Mouse (Mus musculus) layer of hippocampus, postnatal 10 days (tissue): ENCODE results near the gene Cebpg. TPM values are rescaled to one million over a fixed set of nuclear protein-coding genes. Genes with fewer than 3 reads are reported as not detected.

Experiments
- DNase-seq, 2 experiments: peaks; one replicate each; pipeline ENCODE4 v3.0.0; 2021; ENCODE audit warnings: low spot score in 2 of 2
- total RNA-seq, 2 experiments: library from RNA; stranded (reverse); gene quantifications; 2 replicates each; pipeline ENCODE4 v1.2.3; 2021

Cebpg gene
- total RNA-seq, 2 experiments from 2014 or later = 25.5 to 27.1 TPM

GRCm38 (mm10) chr7:35054977-35055618 lies 1.3 kb downstream of the Cebpg start:
- no peak for DNase-seq

DNA sequence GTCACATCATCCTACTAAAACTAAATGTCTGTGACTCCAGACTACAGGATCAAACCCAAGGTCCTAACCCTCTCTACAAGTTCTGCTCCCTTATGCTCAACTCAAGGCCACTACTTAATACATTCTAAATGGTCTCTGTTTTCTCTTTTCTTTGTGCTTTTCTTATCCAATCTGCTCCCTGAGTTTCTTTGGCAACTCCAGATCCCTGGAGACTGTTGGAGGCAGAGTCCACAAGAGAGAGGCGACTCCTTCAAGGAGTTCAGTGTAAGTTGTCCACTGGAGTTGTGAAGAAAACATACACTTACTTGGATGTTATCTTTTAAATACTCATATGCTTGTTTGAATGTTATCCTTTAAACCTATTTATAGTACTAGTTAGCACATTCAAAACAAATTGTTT lies 2.1 kb downstream of the Cebpg start:
- no peak for DNase-seq

GRCm38 (mm10) chr7:35053161-35053560 lies 3.2 kb downstream of the Cebpg start:
- DNase-seq = no peak

- no peak for DNase-seq
Observed at GRCm38 (mm10) chr7:35050540-35050939, 5.8 kb downstream of the Cebpg start.

DNA sequence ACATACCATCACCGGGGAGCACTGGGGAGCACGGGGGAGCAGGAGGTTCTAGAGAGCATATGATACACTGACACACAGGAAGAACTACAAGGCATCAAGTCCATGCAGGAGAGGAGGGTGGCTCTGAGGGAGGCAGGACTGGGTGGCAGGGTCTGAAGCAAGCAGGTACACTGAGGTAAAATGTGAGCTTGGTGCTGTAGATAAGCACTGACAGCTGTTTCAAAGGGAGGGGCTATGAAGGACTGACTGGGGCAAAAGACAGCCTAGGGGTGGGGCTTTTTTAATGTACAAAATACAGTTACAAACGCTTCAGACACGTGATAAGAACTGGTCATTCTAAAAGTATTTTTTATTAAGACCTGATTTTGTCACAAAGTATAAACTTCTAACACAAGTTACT lies 10.3 kb downstream of the Cebpg start:
- no peak for DNase-seq

DNA sequence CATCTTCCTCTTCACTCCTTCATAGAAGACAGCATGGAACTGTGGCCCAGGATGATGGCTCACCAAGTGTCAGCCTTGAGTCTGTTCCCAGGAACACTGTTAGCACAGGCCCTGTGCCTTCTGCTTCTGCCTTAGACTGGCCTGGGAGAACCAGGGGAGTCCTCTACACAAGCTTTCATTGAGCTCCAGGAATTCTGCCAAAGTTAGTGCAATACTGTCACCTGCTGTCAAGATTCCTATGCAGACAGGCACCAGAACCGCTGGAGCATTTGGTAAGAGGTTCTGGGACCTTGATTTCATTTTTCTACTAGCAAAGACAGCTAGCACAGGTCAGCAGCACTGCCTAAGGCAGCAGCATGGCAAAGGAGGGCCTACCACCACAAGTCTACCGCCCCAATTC lies 11.7 kb downstream of the Cebpg start:
- DNase-seq = peak in 1 of 2 experiments; percentile 8

DNA sequence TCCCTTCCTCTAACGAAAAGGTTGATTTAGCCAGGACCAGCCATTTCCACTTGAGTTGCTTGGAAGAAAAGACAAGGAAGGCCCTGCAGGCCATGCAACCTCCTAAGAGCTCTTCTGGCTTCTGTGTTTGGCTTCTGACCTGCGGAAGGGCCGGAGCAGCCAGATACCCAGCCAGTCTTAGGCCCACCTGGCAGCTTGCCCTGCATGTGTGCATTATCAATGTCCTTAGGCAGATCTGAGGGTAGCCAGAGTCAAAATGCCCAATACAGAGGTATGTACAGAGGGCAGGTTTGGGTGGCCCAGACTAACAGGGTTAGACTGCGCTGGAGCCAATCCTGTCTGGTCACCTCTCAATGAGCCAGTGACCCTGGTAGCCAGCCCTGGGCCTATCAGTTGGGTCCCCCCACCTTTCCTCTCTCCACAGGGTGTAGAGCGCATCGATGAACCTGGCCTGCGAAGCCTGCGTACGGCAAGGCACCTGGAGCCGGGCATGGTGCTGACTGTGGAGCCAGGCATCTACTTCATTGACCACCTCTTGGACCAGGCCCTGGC lies 13.0 kb downstream of the Cebpg start:
- no peak for DNase-seq

GRCm38 (mm10) chr7:35042759-35043217 lies 13.6 kb downstream of the Cebpg start:
- DNase-seq = no peak

- DNase-seq = no peak
Observed at GRCm38 (mm10) chr7:35042209-35042554, 14.2 kb downstream of the Cebpg start.

DNA sequence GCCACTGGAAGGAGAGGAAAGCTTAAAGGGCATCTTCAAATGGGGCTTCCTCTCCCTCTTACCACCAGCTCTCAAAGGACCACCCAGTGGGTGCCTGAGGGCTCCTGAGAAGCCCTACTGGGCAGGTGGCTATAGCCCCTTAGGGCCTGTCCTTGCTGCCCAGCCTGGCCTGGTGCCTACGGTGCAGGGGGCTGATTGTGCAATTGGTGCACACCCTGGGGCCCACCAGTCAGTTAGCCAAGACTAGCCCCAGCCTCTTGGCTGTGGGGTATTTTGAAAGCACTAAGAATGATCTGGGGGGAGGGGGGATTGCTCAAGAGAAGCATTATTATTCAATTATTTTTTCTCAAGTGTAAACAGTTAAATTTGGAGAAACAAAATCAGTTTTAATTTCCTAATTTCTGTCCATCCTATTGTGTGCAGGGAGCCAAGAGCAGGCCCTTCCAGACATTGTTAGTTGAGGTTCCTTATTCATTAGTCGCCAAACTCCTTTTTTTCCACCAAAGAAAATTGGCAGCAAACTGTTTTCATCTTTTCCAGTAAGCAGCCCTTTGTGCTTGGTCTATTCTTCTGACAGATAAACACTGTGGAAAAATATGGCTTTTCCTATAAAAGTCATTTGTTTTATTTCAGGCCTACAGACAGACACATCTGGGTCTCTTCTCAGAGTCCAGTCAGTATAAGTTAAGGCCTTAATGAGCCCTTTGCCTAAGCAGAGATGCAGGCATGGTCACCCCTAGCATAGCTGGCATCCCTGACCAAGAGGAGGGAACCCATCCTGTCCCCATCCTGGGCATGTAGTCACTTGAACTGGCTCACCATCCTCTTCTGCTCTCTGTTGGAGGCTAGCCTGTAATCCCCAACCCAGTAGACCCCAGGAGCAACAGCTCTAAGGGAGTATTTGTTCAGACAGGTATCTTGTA lies 14.8 kb downstream of the Cebpg start:
- peak in 1 of 2 experiments; percentile 10 for DNase-seq

- DNase-seq = no peak
Observed at GRCm38 (mm10) chr7:35040176-35040972, 16.0 kb downstream of the Cebpg start.

- no peak for DNase-seq
Observed at GRCm38 (mm10) chr7:35037408-35037807, 19.0 kb downstream of the Cebpg start.

GRCm38 (mm10) chr7:35036266-35036731 lies 20.1 kb downstream of the Cebpg start:
- DNase-seq = peak; percentile 67 to 70

DNA sequence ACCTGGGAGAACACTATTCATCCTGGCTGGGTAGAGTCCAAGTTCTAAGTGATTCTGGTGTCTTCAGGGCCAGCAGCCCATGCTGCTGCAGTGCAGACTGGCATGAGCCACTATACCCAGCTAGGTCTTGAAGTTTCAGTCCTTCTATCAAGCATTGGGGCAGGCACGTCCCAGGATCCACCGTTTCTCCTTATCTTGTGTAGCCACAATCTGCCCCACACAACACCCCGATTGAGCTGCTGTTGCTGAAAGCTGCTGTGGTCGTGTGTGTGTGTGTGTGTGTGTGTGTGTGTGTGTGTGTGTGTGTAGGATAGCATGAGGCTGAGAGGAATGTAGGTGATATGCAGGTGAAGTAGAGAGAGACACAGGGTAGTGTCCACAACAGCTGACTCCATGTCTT lies 20.8 kb downstream of the Cebpg start:
- DNase-seq = no peak

DNA sequence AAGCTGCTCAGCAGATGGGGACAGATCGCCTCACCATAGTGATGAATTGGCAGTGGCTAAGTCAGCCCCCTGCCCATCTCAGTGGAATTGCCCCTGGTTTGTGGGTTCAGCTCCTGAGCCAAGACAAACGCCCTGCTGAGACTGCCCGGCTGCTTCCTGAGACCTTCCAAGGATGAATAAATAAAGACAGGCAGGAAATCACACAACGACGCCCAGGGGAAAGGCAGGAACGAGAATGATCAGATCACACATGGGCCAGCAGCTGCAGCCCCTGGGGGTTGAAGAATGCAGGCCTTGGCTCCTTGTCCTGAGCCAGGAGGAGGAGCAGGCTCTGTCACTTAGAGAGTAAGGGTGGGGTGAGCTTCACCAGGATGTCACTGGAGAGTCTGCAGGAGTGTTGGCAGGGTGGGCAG lies 21.2 kb downstream of the Cebpg start:
- DNase-seq = no peak

GRCm38 (mm10) chr7:35030567-35030966 lies 25.8 kb downstream of the Cebpg start:
- no peak for DNase-seq

GRCm38 (mm10) chr7:35029648-35030047 lies 26.7 kb downstream of the Cebpg start:
- DNase-seq = no peak

GRCm38 (mm10) chr7:35029228-35029627 lies 27.1 kb downstream of the Cebpg start:
- DNase-seq = no peak

DNA sequence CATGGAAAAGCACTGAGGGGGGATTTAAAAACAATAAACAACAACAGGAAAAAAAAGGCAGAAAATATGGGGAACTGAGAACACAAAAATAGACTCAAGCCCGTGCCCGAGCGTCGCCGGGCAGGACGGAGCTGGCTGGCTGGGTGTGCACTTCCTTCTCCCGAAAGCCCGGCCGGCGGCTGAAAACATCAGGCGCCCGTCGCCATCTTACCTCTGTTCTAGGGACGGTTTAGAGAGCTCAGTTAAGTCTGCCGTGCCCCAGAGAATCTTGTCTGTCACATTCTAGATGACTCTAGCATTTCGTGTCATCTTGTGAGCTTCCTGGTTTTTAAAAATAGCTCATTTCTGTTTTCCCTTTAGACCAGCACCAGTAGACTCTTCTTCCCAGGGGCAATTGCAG lies 27.8 kb downstream of the Cebpg start:
- DNase-seq = no peak

- no peak for DNase-seq
Observed at GRCm38 (mm10) chr7:35027801-35028420, 28.5 kb downstream of the Cebpg start.

DNA sequence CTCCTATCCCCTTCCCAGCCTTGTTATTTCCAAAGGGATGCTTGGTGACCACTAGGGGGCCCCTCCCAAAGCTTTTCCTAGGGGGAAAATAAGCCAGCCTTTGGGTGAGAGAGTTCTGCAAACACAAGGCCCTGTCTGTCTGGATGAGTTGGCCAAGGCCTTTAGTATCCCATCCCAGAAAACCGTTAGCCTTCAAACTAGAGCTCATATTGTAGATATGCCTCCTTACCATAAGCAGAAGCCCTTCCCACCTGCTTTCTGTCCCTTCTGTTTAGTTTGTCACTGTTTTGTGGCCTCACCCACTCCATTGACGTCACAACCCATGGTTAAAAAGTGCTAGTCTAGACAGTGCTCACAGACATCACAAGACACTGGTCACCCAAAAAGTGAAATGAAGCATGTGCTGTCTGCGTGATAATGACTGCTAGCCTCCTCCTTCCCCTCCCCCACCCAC lies 29.5 kb downstream of the Cebpg start:
- peak; percentile 66 to 70 for DNase-seq
